Mouse (Mus musculus) right cerebral cortex, postnatal 25 days (tissue): ENCODE measurements at regions not wholly inside any gene's neighbourhood (a gene's known extent, or its start where the extent isn't known, plus 50 kb on each side); places are given as distances from the start of the nearest gene placed in this dataset.
"Not testable (repeated sequence)": the region's sequence is repeated elsewhere in the genome, so short reads cannot be mapped to it uniquely, and the experiment has no call there.

ENCODE experiments used
- DNase-seq: peaks from one replicate; pipeline ENCODE4 v3.0.0; 2022

- no peak for DNase-seq
These were observed 576.4 kb downstream of the Nyap2 start for GRCm38 (mm10) chr1:81652990-81653717.

DNA sequence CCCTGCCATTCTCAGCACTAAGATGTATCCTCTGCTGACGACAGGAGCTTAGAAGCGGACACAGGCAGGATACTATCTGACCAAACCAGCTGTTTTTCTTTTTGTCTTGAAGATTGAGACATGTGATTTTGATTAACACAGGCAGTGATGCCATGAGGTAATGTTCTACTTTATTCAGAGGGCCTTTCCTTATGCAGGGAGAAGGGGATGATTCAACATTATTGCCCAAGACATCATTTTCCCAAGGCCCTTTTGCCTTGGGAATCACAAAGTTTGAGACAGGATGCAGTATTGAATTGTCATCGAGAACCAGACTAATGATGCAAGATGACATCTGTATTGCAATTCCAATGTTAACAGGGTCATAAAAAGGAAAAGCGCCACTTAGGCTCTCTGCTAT, 571.7 kb upstream of the Gm9747 start:
- no peak for DNase-seq

GRCm38 (mm10) chr1:81671142-81671541, 561.8 kb upstream of the Gm9747 start:
- no peak for DNase-seq

- no peak for DNase-seq
These were observed 561.2 kb upstream of the Gm9747 start for GRCm38 (mm10) chr1:81671725-81672124.

GRCm38 (mm10) chr1:81675576-81676342, 557.2 kb upstream of the Gm9747 start:
- no peak for DNase-seq

DNA sequence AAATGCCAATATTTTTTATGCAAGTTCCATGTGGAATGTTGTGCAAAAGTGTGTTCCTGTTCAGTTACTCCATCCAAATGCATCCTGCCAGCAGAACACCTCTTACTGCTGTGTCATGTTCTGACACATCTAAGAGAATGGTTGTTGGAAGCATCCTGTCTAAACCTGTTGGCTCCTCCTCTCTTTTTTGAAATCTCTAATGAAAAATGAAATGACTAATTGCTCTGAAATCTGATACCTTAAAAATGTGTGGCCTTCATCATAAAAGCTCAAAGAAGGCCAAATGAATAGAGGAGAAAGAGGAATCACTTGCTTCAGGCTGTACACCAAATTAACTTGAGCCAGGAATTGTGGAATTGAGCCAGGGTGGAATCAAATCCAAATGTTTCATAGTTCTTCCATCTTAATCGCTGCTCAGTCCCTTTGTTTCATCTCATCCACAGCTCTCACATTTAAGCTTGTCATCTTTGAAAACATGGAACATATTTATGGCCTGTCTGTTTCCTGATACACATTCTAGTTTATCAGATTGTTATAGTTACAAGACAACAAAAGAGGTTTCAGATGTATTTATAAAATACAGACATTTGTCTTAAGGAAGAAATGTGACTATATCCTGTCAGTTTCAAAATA, 555.0 kb upstream of the Gm9747 start:
- no peak for DNase-seq

GRCm38 (mm10) chr1:81696129-81696528, 536.8 kb upstream of the Gm9747 start:
- no peak for DNase-seq

DNA sequence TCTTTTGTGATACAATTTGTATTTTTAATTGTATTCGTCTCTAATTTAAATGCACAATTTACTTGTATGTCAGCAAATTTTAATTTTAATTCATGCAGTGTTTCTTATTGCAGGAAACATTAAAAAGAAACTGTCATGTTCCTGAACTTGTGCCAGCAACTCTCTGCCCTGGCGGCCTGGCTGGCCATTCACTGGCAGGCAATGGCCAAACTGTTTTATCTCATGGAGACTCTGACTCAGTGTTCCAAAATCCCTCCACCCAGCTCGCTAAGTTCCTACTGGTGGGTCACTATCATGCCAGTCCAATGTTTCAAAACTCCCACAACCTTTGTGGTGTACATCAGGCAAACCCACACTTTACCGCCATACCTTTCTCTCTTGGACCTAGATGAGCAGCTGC, 523.7 kb upstream of the Gm9747 start:
- no peak for DNase-seq

GRCm38 (mm10) chr1:81717091-81717490, 515.8 kb upstream of the Gm9747 start:
- DNase-seq = no peak

- no peak for DNase-seq
These were observed 514.7 kb upstream of the Gm9747 start for GRCm38 (mm10) chr1:81718233-81718632.

- no peak for DNase-seq
These were observed 508.1 kb upstream of the Gm9747 start for GRCm38 (mm10) chr1:81724859-81725258.

- no peak for DNase-seq
These were observed 506.4 kb upstream of the Gm9747 start for GRCm38 (mm10) chr1:81726268-81727132.

- DNase-seq = no peak
These were observed 495.6 kb upstream of the Gm9747 start for GRCm38 (mm10) chr1:81737111-81737833.

GRCm38 (mm10) chr1:81738384-81738783, 494.5 kb upstream of the Gm9747 start:
- DNase-seq = no peak

DNA sequence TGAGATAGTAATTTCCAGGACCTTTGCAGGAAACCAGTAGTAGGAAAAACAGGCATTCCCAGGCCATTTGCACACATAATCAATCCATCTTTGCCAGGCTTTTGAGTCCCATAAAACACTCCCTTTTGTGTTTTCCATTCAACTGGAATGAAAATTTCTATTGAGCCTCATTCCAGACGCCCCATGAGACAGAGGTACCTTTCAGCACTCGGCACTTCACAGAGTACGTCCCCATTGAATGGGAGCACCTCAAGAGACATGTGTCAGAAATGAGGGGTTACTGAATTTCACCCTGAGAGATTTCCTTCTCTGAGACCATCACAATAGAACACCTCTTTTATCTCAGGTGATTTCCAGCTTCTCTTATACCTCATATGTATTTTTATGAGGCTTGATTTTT, 493.5 kb upstream of the Gm9747 start:
- no peak for DNase-seq

DNA sequence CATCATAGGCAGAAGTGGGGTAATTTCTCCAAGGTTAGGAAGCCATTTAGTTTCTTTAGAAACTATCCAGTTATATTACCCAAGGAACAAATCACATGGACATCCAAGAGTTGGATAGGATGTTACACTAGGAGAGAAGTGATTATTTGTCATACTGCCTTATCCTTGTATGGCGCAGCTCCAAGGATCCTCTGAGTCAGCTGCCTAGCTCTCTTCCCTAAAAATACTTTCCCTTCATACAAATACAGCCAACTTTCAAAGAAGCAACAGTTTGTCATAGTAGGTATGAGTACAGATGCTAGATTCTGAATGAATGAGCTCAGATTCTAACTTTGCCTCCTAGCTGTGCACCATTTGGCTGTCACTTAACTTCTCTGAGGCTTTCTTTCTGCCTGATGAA, 492.9 kb upstream of the Gm9747 start:
- DNase-seq = no peak

- not testable (repeated sequence) for DNase-seq
These were observed 491.0 kb upstream of the Gm9747 start for GRCm38 (mm10) chr1:81741882-81742281.

DNA sequence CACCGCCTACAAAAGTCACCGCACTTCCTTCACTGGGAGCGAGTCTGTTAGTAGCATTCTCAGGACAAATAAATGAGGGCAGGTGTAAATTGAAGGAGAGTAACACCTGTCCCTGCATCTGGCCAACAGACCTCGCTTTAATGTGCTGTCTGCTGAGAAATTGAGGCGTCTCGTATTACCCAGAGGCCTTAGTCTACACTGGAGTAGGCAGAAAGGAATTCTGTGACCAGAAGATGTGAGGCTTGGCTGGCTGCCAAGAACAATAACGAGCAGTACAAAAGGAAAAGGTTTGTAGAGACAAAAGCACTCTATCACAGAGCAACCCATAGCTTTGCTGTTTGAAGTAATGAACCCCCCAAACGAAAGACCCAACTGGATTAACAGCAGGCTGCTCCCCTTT, 488.4 kb upstream of the Gm9747 start:
- no peak for DNase-seq

- no peak for DNase-seq
These were observed 487.6 kb upstream of the Gm9747 start for GRCm38 (mm10) chr1:81745024-81745960.

DNA sequence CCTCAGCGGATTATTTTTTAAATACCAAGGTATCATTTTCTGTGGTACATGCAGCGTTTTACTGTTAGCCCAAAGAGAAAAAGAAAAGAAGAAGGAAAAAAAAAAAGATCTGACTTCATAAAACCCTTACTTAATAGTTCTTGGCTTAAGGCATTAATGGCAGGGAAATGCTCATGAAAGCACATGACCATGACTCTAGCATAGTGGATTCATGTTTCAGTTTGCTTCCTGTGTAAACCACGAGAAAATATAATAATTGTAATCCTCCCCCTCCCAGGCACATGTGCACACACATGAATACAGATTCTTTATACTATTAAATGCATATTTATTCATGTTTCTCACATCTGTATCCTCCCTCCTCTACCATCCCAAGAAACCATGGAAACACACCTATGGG, 486.9 kb upstream of the Gm9747 start:
- DNase-seq = no peak

DNA sequence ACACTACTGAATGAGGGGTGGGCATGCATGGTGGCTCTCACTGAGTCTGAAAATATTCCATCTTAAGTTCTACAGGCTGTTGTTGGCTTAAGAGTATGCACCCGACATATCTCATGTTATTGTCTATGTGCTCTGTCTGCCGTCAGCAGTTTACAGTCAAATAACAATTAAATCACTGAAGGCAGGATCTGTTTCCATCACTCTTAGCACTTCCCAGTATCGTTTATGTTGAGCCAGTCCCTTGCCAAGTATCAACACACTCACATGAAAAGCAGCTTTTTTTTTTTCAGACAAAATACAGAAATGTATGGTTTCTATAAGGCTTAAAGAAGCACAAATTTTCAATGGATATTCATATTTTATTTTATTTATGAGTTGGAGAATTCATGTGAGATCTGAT, 485.9 kb upstream of the Gm9747 start:
- DNase-seq = no peak
